ENCODE assay signal across 13 mouse cellular contexts in the genomic region with DNA sequence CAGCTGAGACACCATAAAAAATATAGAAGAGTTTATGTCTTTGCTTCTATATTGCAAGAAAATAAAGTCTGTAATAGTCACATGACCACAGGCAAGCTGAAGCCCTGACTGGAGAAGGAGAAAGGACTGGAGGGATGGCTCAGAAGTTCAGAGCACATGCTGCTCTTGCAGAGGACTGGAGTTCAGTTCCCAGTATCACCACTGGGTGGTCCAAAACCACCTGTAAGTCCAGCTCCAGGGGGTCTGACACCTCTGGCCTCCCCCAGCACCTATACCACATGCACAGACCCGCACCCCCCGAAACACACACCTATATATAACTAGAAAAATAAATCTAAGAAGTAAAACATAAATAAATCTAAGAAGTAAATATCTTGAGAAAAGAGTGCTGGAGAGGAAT. TPM values are rescaled to one million over a fixed set of nuclear protein-coding genes. Genes with fewer than 3 reads are reported as not detected.
DNase-seq lines count a peak whose midpoint lies in the region; ATAC-seq and TF ChIP-seq lines count a peak whose summit lies in the region.
"Had no signal": no experiment of that assay in that cellular context is flagged by ENCODE, and none has a peak within 500 bp of the region (broad histone marks: within the 10 kb centered on the region; RNA-seq: fewer than 3 reads in every experiment).

No protein-coding gene starts in this region.

- peak; percentile 18 for DNase-seq in hindbrain, postnatal 0 days (ENCODE audit: low spot score)
- DNase-seq in hindbrain, embryonic 14.5 days (ENCODE audit: low spot score) = no peak
- no peak for DNase-seq in lung, adult 2 months
- no peak for DNase-seq in lung, adult 18-20 months
- peak; percentile 32 for DNase-seq in MEL (ENCODE audit: low read depth, low spot score)
- DNase-seq in stomach, postnatal 0 days (ENCODE audit: low spot score) = no peak
- DNase-seq in left cerebral cortex, adult 18-20 months (ENCODE audit: low spot score in 2 of 2) = no peak
- no peak for DNase-seq in left cerebral cortex, adult 8-10 months (ENCODE audit: low spot score in 2 of 2)
- DNase-seq: cerebellum, adult 8-10 months had no signal

- no peak for TF ChIP-seq POLR2A in lung, adult 2 months (IDR thresholded peaks at IDR 0.05; ENCODE audit: borderline replicate concordance, extremely low read depth, low read depth, low read length)
- TF ChIP-seq POLR2A in MEL (IDR thresholded peaks at IDR 0.05; ENCODE audit: control insufficient read depth in 1 of 2, insufficient read depth in 1 of 2, low read depth in 1 of 2, low read length in 2 of 2, poor library complexity in 1 of 2) = no peak

- no peak overlapping the region for H3K27ac ChIP-seq in hindbrain, postnatal 0 days
- no peak overlapping the region for H3K27ac ChIP-seq in hindbrain, embryonic 14.5 days
- H3K27ac ChIP-seq in MEL (ENCODE audit: control insufficient read depth, low read depth, low read length) = no peak overlapping the region
- H3K27ac ChIP-seq in stomach, postnatal 0 days (replicated peaks) = no peak overlapping the region
- H3K27ac ChIP-seq: limb, embryonic 12.5 days; stomach, embryonic 15.5 days had no signal

- H3K36me3 ChIP-seq in hindbrain, postnatal 0 days (ENCODE audit: insufficient read depth, low read length) = peaks cover 31% of the 10 kb centered on the region; the same call in 1 of the 2 replicates
- peaks cover 70% of the 10 kb centered on the region for H3K36me3 ChIP-seq in hindbrain, embryonic 14.5 days (replicated peaks; ENCODE audit: control insufficient read depth, insufficient read depth)
- H3K36me3 ChIP-seq in MEL (ENCODE audit: control insufficient read depth in 1 of 2, insufficient read depth in 2 of 2, low read length in 2 of 2) = peaks cover 0 to 34% of the 10 kb centered on the region in 2 experiments; a peak in 2 of 4 replicates
- H3K36me3 ChIP-seq in stomach, postnatal 0 days (ENCODE audit: control insufficient read depth, insufficient read depth, low read length) = peaks cover 11% of the 10 kb centered on the region; the same call in 1 of the 2 replicates

- no peaks in the 10 kb centered on the region for H3K79me2 ChIP-seq in MEL (ENCODE audit: control insufficient read depth, insufficient read depth, low read length, poor library complexity)

- 98% methylated on average over 2 of the region's 2 CpGs for WGBS in hindbrain, postnatal 0 days
- WGBS in hindbrain, embryonic 14.5 days = 98% methylated on average over 2 of the region's 2 CpGs
- WGBS in lung, adult 2 months = 98% methylated on average over 2 of the region's 2 CpGs
- WGBS in stomach, postnatal 0 days = 94% methylated on average over 2 of the region's 2 CpGs

- H3K4me3 ChIP-seq in hindbrain, postnatal 0 days (ENCODE audit: low read length) = no peak overlapping the region
- H3K4me3 ChIP-seq in hindbrain, embryonic 14.5 days (replicated peaks; ENCODE audit: low read length) = no peak overlapping the region
- H3K4me3 ChIP-seq in lung, adult 2 months (replicated peaks; ENCODE audit: extremely low read depth, low read depth, low read length) = no peak overlapping the region
- no peak overlapping the region for H3K4me3 ChIP-seq in MEL (ENCODE audit: control insufficient read depth in 1 of 2, insufficient read depth in 1 of 2, low read depth in 2 of 2, low read length in 2 of 2)
- no peak overlapping the region for H3K4me3 ChIP-seq in stomach, postnatal 0 days (ENCODE audit: low read depth, low read length)
- H3K4me3 ChIP-seq: limb, embryonic 12.5 days; stomach, embryonic 15.5 days had no signal

- TF ChIP-seq EP300 in MEL (IDR thresholded peaks at IDR 0.05; ENCODE audit: low read depth in 1 of 2, low read length in 2 of 2) = no peak
- TF ChIP-seq EP300 in stomach, postnatal 0 days (optimal IDR thresholded peaks at IDR 0.05) = no peak

- no peak for TF ChIP-seq RAD21 in MEL (IDR thresholded peaks at IDR 0.05; ENCODE audit: low read depth, low read length)

- no peak for ATAC-seq in hindbrain, postnatal 0 days
- ATAC-seq in hindbrain, embryonic 14.5 days (ENCODE audit: low FRiP score) = no peak
- ATAC-seq in stomach, postnatal 0 days (ENCODE audit: low FRiP score, low TSS enrichment) = no peak

- H3K4me1 ChIP-seq in hindbrain, postnatal 0 days (ENCODE audit: insufficient read depth, low read length) = 0 out of 2 replicates have a peak, but pooled peaks cover 2% of the 10 kb centered on the region
- H3K4me1 ChIP-seq in hindbrain, embryonic 14.5 days (replicated peaks; ENCODE audit: control insufficient read depth, insufficient read depth, low read length) = no peaks in the 10 kb centered on the region
- H3K4me1 ChIP-seq in lung, adult 2 months (ENCODE audit: control insufficient read depth, insufficient read depth, low read length) = peaks cover 6% of the 10 kb centered on the region; the same call in 1 of the 2 replicates
- H3K4me1 ChIP-seq in MEL (ENCODE audit: control insufficient read depth in 1 of 2, insufficient read depth in 2 of 2, low read length in 2 of 2) = no peaks in the 10 kb centered on the region
- no peaks in the 10 kb centered on the region for H3K4me1 ChIP-seq in stomach, postnatal 0 days (replicated peaks; ENCODE audit: control insufficient read depth, insufficient read depth)
- H3K4me1 ChIP-seq: stomach, embryonic 15.5 days had no signal

- no peak overlapping the region for H3K4me2 ChIP-seq in hindbrain, postnatal 0 days (ENCODE audit: low read depth, low read length)
- no peak overlapping the region for H3K4me2 ChIP-seq in hindbrain, embryonic 14.5 days (replicated peaks)
- H3K4me2 ChIP-seq in stomach, postnatal 0 days (replicated peaks; ENCODE audit: low read depth) = no peak overlapping the region
- H3K4me2 ChIP-seq: heart, embryonic 11.5 days; limb, embryonic 12.5 days; stomach, embryonic 15.5 days had no signal

- H3K9me3 ChIP-seq in hindbrain, postnatal 0 days (ENCODE audit: low read length) = no peaks in the 10 kb centered on the region
- no peaks in the 10 kb centered on the region for H3K9me3 ChIP-seq in hindbrain, embryonic 14.5 days (ENCODE audit: control insufficient read depth, low read length)
- no peaks in the 10 kb centered on the region for H3K9me3 ChIP-seq in MEL (replicated peaks; ENCODE audit: insufficient read depth, low read length)
- H3K9me3 ChIP-seq in stomach, postnatal 0 days (ENCODE audit: control insufficient read depth, low read length) = no peaks in the 10 kb centered on the region
- H3K9me3 ChIP-seq: limb, embryonic 12.5 days; stomach, embryonic 15.5 days had no signal

- H3K27me3 ChIP-seq in hindbrain, postnatal 0 days (ENCODE audit: insufficient read depth, low read length) = no peaks in the 10 kb centered on the region
- H3K27me3 ChIP-seq in hindbrain, embryonic 14.5 days (ENCODE audit: control insufficient read depth, insufficient read depth, low read length) = no peaks in the 10 kb centered on the region
- H3K27me3 ChIP-seq in MEL (ENCODE audit: control insufficient read depth in 1 of 2, insufficient read depth in 2 of 2, low read length in 2 of 2) = no peaks in the 10 kb centered on the region
- H3K27me3 ChIP-seq in stomach, postnatal 0 days (ENCODE audit: control insufficient read depth, insufficient read depth, low read length) = no peaks in the 10 kb centered on the region
- H3K27me3 ChIP-seq: limb, embryonic 12.5 days; stomach, embryonic 15.5 days had no signal

- TF ChIP-seq CTCF in hindbrain, postnatal 0 days (IDR thresholded peaks at IDR 0.05; ENCODE audit: low read depth) = peak; percentile 58
- TF ChIP-seq CTCF in lung, adult 2 months (IDR thresholded peaks at IDR 0.05; ENCODE audit: insufficient read depth, low read length) = 0 out of 2 replicates have a peak, but pooled peaks have one; percentile 13
- peak in 1 of 3 experiments; percentile 15; a peak in 2 of 6 replicates for TF ChIP-seq CTCF in MEL (IDR thresholded peaks at IDR 0.05 in 2 of 3, conservative IDR thresholded peaks at IDR 0.05 in 1 of 3; ENCODE audit: control insufficient read depth in 1 of 3, insufficient read depth in 1 of 3, low read depth in 2 of 3, low read length in 3 of 3, poor library complexity in 1 of 3, severe bottlenecking in 1 of 3)
- TF ChIP-seq CTCF in stomach, postnatal 0 days (IDR thresholded peaks at IDR 0.05; ENCODE audit: low read depth) = peak; percentile 52

- H3K9ac ChIP-seq in hindbrain, postnatal 0 days (replicated peaks; ENCODE audit: low read length) = no peak overlapping the region
- no peak overlapping the region for H3K9ac ChIP-seq in hindbrain, embryonic 14.5 days
- H3K9ac ChIP-seq in MEL (ENCODE audit: control insufficient read depth, low read depth, low read length, poor library complexity, severe bottlenecking) = no peak overlapping the region
- no peak overlapping the region for H3K9ac ChIP-seq in stomach, postnatal 0 days (ENCODE audit: low read length)
- H3K9ac ChIP-seq: limb, embryonic 12.5 days; stomach, embryonic 15.5 days had no signal

TF ChIP-seq in MEL, 35 proteins besides CTCF, POLR2A, EP300 and RAD21:
- TF ChIP-seq CHD1 (IDR thresholded peaks at IDR 0.05; ENCODE audit: low read depth, low read length) = no peak
- TF ChIP-seq E2F4 (IDR thresholded peaks at IDR 0.05; ENCODE audit: borderline replicate concordance, low read depth, low read length) = no peak
- TF ChIP-seq MXI1 (IDR thresholded peaks at IDR 0.05; ENCODE audit: low read depth, low read length) = no peak
- no peak for TF ChIP-seq SIN3A (IDR thresholded peaks at IDR 0.05; ENCODE audit: low read length)
- TF ChIP-seq KAT2A (conservative IDR thresholded peaks at IDR 0.05; ENCODE audit: low read depth, low read length) = no peak

RNA-seq across cellular contexts. Expression of a gene that starts 32.4 kb away (rescaled TPM):
- total RNA-seq in hindbrain, postnatal 0 days (2014; rRNA removed) = 0.16 and 0.43 TPM in 2 replicates
- polyA plus RNA-seq in hindbrain, postnatal 0 days (2015; fragmentation: Nextera tagmentation; extraction: Ambion mirVana) = 0.39 and 0.43 TPM in 2 replicates
- 0.63 and 0.72 TPM in 2 replicates for polyA plus RNA-seq in hindbrain, embryonic 14.5 days (2014; fragmentation: Nextera tagmentation; extraction: Ambion mirVana)
- 0.02 and 0.05 TPM in 2 replicates for polyA plus RNA-seq in lung, adult 2 months (2012; rRNA removed)
- total RNA-seq in MEL (2012; rRNA removed) = not detected in 2 replicates
- polyA plus RNA-seq in MEL (2012; ENCODE audit: insufficient read depth in 1 of 2, insufficient read length in 2 of 2, low read depth in 1 of 2, low replicate concordance in 2 of 2, missing spikeins in 1 of 2) = not detected
- 0.05 and 0.12 TPM in 2 replicates for polyA plus RNA-seq in stomach, postnatal 0 days (2015; fragmentation: Nextera tagmentation; extraction: Ambion mirVana)
- total RNA-seq in left cerebral cortex, adult 18-20 months (2021) = under 1 TPM; 0.14 to 0.33 TPM
- under 1 TPM; 0.14 to 0.39 (median 0.18) TPM for total RNA-seq in left cerebral cortex, adult 8-10 months (2022)
- total RNA-seq: megakaryocyte progenitor cell, adult 5-6 weeks had no signal

Comparison
In these comparisons a context has a peak if more than half of its experiments do, and no peak if none do; other contexts are left out.
1. DNase-seq: peak in hindbrain, postnatal 0 days (single experiment) and MEL (single experiment); none in hindbrain, embryonic 14.5 days (single experiment), lung, adult 2 months (single experiment), lung, adult 18-20 months (0 of 2), stomach, postnatal 0 days (single experiment), left cerebral cortex, adult 18-20 months (0 of 2) and left cerebral cortex, adult 8-10 months (0 of 2).